Mouse (Mus musculus): ENCODE results near the gene Pla2g2f.
A peak's percentile ranks its signal among the peaks of the same experiment; 100 is the strongest.

The Pla2g2f gene

GRCm38 (mm10) chr4:138757416-138757815, at the start of gene Pla2g2f:
Pla2g2f (minus strand) TSS chr4:138757626.
- no peak for DNase-seq (ENCODE audit: low read depth, low spot score)

GRCm38 (mm10) chr4:138806920-138807541, 49.6 kb upstream of the Pla2g2f start:
- DNase-seq (ENCODE audit: low read depth, low spot score), result no peak

- DNase-seq (ENCODE audit: low read depth, low spot score), result no peak
Observed at GRCm38 (mm10) chr4:138806160-138806559, 48.7 kb upstream of the Pla2g2f start.

GRCm38 (mm10) chr4:138805248-138805647, 47.8 kb upstream of the Pla2g2f start:
- DNase-seq (ENCODE audit: low read depth, low spot score), result no peak

DNA sequence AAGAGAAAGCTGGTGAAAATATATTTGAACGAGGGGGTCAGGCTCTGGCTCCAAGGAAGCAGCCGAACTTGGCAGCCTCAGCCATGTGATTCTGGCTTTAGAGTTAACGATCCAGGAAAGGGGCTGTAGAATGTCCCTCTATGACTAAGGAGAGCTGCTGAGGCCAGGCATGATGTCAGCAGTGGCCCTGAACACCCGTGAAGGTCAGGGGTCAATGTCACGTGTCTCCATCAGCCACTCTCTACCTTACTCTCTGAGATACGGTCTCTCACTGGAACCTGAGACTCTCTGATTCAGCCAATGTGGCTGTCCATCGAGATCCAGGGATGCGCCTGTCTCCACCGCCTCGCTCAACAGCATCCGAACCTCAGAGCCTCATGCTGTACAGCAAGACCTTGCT, 45.5 kb upstream of the Pla2g2f start:
- no peak for DNase-seq (ENCODE audit: low read depth, low spot score)

DNA sequence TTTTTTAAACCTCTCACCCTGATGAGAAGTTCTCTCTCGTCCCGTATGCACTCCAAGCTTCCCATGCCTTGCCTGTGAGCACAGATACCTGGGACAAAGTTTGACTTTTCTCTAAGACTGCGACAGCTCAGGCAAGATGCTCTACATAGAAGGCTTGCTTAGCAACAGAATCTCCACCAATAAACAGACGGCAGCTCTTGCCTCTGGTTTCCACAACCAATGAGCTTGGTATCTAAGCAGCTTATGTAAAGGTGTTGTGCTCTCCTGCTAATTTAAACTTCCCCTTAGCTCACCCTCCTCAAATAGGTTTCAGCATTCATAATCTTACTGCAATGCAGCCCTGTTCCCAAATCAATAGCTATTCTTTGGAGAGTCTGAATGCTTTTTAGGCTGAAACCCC, 44.2 kb upstream of the Pla2g2f start:
- DNase-seq (ENCODE audit: low read depth, low spot score), result no peak

DNA sequence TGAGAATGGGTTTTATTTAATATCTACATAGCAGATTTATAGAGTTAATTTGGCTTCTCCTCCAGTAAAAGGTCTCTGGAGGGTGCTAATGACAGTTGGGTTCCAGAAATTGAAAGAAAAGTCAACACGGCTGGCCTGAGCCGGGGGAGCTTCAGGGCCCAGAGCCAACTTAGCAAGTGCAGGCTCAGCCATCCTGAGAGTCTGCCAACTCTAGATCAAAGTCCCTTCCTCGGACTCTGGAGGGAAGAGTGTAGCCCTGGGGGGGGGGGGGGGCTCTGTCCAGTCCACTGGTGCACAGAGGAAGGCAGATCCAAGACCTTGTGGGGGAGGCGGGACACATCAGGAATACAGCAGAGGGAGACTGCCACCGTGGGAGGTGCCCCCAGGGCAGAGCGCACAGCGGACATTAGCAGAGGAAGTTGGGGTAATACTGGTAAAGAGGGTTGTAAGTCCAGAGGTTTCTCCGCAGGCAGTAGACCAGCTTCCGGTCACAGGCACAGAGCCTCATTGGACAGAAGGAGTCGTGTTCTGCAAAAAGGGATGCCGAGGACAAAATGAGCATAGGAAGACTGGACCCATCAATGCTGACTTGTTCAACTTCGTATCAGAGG, 42.8 kb upstream of the Pla2g2f start:
- DNase-seq (ENCODE audit: low read depth, low spot score), result no peak

GRCm38 (mm10) chr4:138797217-138797570, 39.8 kb upstream of the Pla2g2f start:
- DNase-seq (ENCODE audit: low read depth, low spot score), result no peak

GRCm38 (mm10) chr4:138796513-138797216, 39.2 kb upstream of the Pla2g2f start:
- DNase-seq (ENCODE audit: low read depth, low spot score), result no peak

DNA sequence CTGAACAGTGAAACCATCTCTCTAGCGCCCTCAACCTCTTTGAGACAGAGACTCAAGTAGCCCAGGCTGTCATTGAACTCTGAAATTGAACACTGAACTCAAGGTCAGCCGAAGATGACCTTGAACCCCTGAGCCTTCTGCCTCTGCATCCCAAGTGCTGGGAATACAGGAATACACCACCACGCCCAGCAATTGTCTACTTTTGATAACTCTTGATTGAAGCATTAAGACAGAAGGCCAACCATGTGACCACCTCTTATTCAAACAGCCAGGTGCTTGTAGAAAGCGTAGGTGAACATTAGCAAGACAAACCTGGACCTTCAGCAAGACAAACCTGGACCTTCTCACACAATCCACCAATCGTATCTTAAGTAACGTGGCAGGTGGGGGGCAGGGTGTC, 36.9 kb upstream of the Pla2g2f start:
- no peak for DNase-seq (ENCODE audit: low read depth, low spot score)

DNA sequence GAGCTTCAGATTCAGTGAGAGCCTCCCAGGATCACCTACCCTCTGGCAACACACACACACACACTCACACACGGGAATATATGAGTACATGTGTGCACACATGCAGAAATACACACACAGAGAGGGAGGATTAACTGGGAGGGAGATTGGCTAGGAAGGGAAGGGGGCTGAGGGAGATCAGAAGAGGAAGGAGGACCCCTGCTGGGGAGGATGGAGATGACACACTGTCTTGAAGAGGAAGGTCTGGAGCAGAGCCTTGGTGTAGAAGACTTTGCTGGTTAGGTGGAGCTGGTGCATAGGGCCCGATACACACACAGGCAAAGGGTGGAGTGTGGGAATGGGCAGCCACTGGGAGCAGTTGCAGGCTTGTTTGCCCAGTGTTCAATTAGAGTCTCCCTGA, 35.9 kb upstream of the Pla2g2f start:
- DNase-seq (ENCODE audit: low read depth, low spot score), result peak; percentile 54

DNA sequence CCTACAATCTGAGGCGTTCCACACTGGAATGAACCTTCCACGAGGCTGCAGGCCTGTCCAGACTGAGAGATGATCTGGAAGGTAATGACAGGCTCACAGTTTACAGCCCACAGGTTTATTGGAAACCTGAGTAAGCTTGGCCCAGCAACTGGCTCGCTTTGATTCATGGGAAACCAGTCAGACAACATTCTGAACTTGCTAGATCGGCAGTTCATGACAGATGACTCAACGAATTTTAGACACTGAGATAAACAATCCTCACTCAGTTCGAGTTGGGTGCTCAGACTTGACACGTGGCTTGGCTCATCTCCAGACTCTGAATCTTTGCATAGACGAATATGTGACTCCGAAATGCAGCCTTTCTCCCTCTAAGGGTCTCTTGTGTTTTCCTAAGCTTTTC, 35.2 kb upstream of the Pla2g2f start:
- DNase-seq (ENCODE audit: low read depth, low spot score), result no peak

GRCm38 (mm10) chr4:138791452-138791851, 34.0 kb upstream of the Pla2g2f start:
- DNase-seq (ENCODE audit: low read depth, low spot score), result no peak

GRCm38 (mm10) chr4:138788381-138788780, 31.0 kb upstream of the Pla2g2f start:
- DNase-seq (ENCODE audit: low read depth, low spot score), result no peak

DNA sequence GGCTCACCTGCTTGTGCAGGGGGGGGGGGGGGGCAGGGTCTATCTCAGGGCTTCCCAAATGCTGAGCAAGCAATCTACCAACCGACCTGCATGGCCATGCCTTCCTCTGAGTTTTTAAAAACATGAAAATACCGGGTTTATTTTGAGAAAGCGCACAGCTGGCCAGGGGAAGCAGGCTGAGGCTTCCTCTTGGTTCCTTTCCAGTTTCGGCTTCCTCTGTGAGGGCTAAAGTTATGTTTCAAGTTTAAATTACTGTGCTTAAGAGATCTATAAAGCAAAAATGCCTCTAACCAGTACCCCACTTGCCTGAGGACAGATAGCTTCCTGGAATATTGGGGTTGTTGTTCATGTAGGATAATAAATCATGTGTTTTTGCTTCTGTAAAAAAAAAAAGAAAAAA, 28.7 kb upstream of the Pla2g2f start:
- no peak for DNase-seq (ENCODE audit: low read depth, low spot score)

GRCm38 (mm10) chr4:138785721-138786120, 28.3 kb upstream of the Pla2g2f start:
- DNase-seq (ENCODE audit: low read depth, low spot score), result no peak

DNA sequence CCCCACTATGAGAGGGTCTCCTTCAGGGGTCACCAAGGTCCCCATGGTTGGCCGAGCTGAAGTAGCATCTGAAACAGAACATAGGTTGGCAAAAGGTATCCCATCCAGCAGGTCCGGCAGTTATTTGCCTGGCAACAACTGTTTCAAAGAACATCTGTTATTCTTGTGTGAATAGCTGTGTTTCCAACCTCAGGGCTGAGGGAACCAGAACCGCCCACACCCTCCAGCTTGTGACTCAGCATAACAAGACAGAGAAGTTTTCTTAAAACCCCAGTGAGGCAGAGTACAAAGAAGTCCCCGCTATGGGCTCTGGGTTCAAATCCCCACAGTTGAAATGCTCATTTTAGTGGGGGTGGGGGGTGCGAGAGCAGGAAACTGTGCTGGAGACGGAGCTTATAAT, 24.7 kb upstream of the Pla2g2f start:
- no peak for DNase-seq (ENCODE audit: low read depth, low spot score)

GRCm38 (mm10) chr4:138780300-138780699, 22.9 kb upstream of the Pla2g2f start:
- no peak for DNase-seq (ENCODE audit: low read depth, low spot score)

GRCm38 (mm10) chr4:138777417-138778407, 20.3 kb upstream of the Pla2g2f start:
- DNase-seq (ENCODE audit: low read depth, low spot score), result no peak

- DNase-seq (ENCODE audit: low read depth, low spot score), result no peak
Observed at GRCm38 (mm10) chr4:138775435-138775834, 18.0 kb upstream of the Pla2g2f start, which contains the start of gene Pla2g2d. Pla2g2d (plus strand) TSS chr4:138775735.

DNA sequence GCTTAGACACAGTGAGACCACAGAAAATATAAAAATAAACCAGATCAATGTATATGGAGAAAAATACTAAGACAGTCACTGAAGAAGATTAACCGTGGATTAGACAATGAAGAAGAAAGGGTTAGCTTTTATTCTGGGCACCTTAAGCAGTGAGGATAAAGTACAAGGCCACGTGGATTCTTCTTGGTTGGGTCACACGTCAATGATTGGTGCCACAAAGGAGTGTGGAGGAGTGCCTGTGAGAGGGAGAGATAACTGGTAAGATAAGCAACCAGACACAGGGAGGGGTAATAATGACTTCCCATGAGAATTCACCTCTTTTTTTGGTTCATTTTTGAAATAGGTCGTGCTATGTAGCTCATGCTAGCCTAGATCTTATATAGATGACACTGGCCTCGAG, 15.0 kb upstream of the Pla2g2f start:
- no peak for DNase-seq (ENCODE audit: low read depth, low spot score)

- DNase-seq (ENCODE audit: low read depth, low spot score), result no peak
Observed at GRCm38 (mm10) chr4:138771970-138772369, 14.5 kb upstream of the Pla2g2f start.
